Mouse (Mus musculus) intestine, postnatal 0 days (tissue): ENCODE data around the gene Robo1. TPM values are rescaled to one million over a fixed set of nuclear protein-coding genes. Genes with fewer than 3 reads are reported as not detected.

Source experiments
- ATAC-seq: fragments of 200-750 bp; cut with Nextera tagmentation; 2 replicates; pipeline ENCODE4 v1.8.0; 2017; ENCODE audit warnings: mild to moderate bottlenecking, moderate TSS enrichment, moderate library complexity
- H3K27ac ChIP-seq: fragments of 300-500 bp; sonication (generic); 2 replicates; pipeline ENCODE4 v1.5.1; 2014; ENCODE audit warnings: mild to moderate bottlenecking, low read depth, low read length, moderate library complexity
- H3K27me3 ChIP-seq: fragments of 300-500 bp; sonication (generic); replicated peaks from 2 replicates; pipeline ENCODE4 v1.6.1; 2014; ENCODE audit warnings: low read length, mixed read lengths; ENCODE audit not compliant: control insufficient read depth, insufficient read depth
- H3K36me3 ChIP-seq: fragments of 300-500 bp; sonication (generic); 2 replicates; pipeline ENCODE4 v1.6.1; 2014; ENCODE audit warnings: mild to moderate bottlenecking, moderate library complexity; ENCODE audit not compliant: control insufficient read depth, insufficient read depth
- H3K4me1 ChIP-seq: fragments of 300-500 bp; sonication (generic); replicated peaks from 2 replicates; pipeline ENCODE4 v1.6.1; 2014; ENCODE audit warnings: antibody characterized with exemption, low read length, mixed read lengths; ENCODE audit not compliant: control insufficient read depth, insufficient read depth
- H3K4me2 ChIP-seq: fragments of 300-500 bp; sonication (generic); replicated peaks from 2 replicates; pipeline ENCODE4 v1.6.1; 2014; ENCODE audit warnings: low read depth, mild to moderate bottlenecking, moderate library complexity
- H3K4me3 ChIP-seq: fragments of 300-500 bp; sonication (generic); 2 replicates; pipeline ENCODE4 v1.5.1; 2014; ENCODE audit warnings: low read depth, low read length
- H3K9ac ChIP-seq: fragments of 300-500 bp; sonication (generic); 2 replicates; pipeline ENCODE4 v1.6.1; 2014; ENCODE audit warnings: mild to moderate bottlenecking, low read depth, low read length
- H3K9me3 ChIP-seq: fragments of 300-500 bp; sonication (generic); 2 replicates; pipeline ENCODE4 v1.6.1; 2016; ENCODE audit warnings: mixed run types; ENCODE audit not compliant: control insufficient read depth
- CTCF ChIP-seq: sonication (generic); IDR thresholded peaks from 2 replicates; pipeline ENCODE4 v1.5.1; 2016; ENCODE audit warnings: low read depth, mild to moderate bottlenecking, control low read depth, antibody characterized with exemption, moderate library complexity
- WGBS: fragments of 180-500 bp; shearing (Covaris S2); extraction: QIAGEN DNeasy Blood & Tissue Kit; methylation state at CpG from one replicate; pipeline ENCODE4 v1.1.7; 2014; 5-methylcytosine and 5-hydroxymethylcytosine counted together
- polyA plus RNA-seq: library from polyadenylated mRNA; unstranded; fragments of >200 nt; fragmentation: Nextera tagmentation; extraction: Ambion mirVana; gene quantifications from 2 replicates; pipeline ENCODE4 v1.2.1, GENCODE M21; 2015

Gene Robo1
- polyA plus RNA-seq, 1 experiment from 2014 or later: 2.7 TPM

- Histone ChIP-seq H3K27ac (no peak overlapping the region), H3K4me2 (no peak overlapping the region), H3K9me3 (no peaks in the 10 kb centered on the region), H3K4me3 (no peak overlapping the region), H3K36me3 (no peaks in the 10 kb centered on the region), H3K4me1 (no peaks in the 10 kb centered on the region), H3K9ac (no peak overlapping the region), H3K27me3 (no peaks in the 10 kb centered on the region)
- TF ChIP-seq CTCF: no peak
- no peak for ATAC-seq
- WGBS: 89% methylated on average over 7 of the region's 7 CpGs
Observed at GRCm38 (mm10) chr16:72969990-72970389, 661.9 kb downstream of the Robo1 start.

- Histone ChIP-seq H3K4me3 (no peak overlapping the region), H3K4me1 (no peaks in the 10 kb centered on the region), H3K4me2 (no peak overlapping the region), H3K36me3 (no peaks in the 10 kb centered on the region), H3K9me3 (no peaks in the 10 kb centered on the region), H3K9ac (no peak overlapping the region), H3K27me3 (no peaks in the 10 kb centered on the region), H3K27ac (no peak overlapping the region)
- ATAC-seq: no peak
- 39% methylated on average over 6 of the region's 6 CpGs for WGBS
- no peak for TF ChIP-seq CTCF
Observed at GRCm38 (mm10) chr16:72973685-72974084, 665.6 kb downstream of the Robo1 start.

GRCm38 (mm10) chr16:72974681-72975080 is 666.6 kb downstream of the Robo1 start:
- no peaks in the 10 kb centered on the region for H3K27me3 ChIP-seq
- H3K4me2 ChIP-seq: no peak overlapping the region
- no peak for ATAC-seq
- H3K36me3 ChIP-seq: no peaks in the 10 kb centered on the region
- H3K27ac ChIP-seq: no peak overlapping the region
- H3K9me3 ChIP-seq: no peaks in the 10 kb centered on the region
- H3K9ac ChIP-seq: no peak overlapping the region
- TF ChIP-seq CTCF: no peak
- no peaks in the 10 kb centered on the region for H3K4me1 ChIP-seq
- WGBS: 90% methylated on average over 4 of the region's 4 CpGs
- H3K4me3 ChIP-seq: no peak overlapping the region

DNA sequence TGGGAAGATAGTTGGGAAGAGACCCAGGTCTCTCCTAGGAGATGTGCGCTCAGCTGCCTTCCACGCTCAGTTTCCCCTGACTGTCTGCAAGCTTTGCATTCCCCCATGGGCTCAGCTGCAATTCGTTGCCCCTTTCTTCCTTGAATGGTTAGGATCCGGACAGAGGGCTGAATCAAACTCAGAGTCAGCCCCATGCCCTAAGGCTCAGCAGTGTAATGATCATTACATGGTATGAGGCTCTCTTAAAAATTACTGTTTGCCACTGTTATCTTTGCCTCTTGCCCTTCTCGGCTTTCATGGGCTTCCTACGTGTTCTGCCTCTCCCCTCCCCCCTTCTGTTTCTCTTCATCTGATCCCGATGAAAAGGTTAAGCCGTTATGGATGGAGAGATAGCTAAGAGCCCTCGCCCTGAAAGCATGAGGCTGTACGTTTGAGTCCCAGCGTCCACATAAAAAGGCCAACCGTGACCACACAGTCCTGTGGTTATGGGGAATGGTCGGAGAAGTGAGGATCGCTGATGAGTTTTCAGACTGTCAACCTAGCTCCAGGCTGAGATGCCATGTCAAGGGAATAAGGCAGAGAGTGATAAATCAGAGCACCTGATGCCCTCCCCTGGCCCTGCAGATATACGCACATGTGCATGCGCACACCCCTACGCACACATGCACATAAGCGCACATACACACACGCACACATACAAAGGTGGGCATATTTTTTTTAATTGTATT is 668.9 kb downstream of the Robo1 start:
- no peak for TF ChIP-seq CTCF
- 77% methylated on average over 19 of the region's 19 CpGs for WGBS
- no peaks in the 10 kb centered on the region for H3K36me3 ChIP-seq
- no peaks in the 10 kb centered on the region for H3K4me1 ChIP-seq
- no peak for ATAC-seq
- H3K27ac ChIP-seq: no peak overlapping the region
- H3K4me2 ChIP-seq: no peak overlapping the region
- H3K9me3 ChIP-seq: no peaks in the 10 kb centered on the region
- no peak overlapping the region for H3K4me3 ChIP-seq
- H3K27me3 ChIP-seq: no peaks in the 10 kb centered on the region
- H3K9ac ChIP-seq: no peak overlapping the region

GRCm38 (mm10) chr16:72979407-72980219 is 671.5 kb downstream of the Robo1 start:
- Histone ChIP-seq H3K9ac (no peak overlapping the region), H3K4me2 (no peak overlapping the region), H3K4me1 (no peaks in the 10 kb centered on the region), H3K9me3 (no peaks in the 10 kb centered on the region), H3K27ac (no peak overlapping the region), H3K4me3 (no peak overlapping the region), H3K36me3 (no peaks in the 10 kb centered on the region), H3K27me3 (no peaks in the 10 kb centered on the region)
- WGBS: 27% methylated on average over 8 of the region's 8 CpGs
- TF ChIP-seq CTCF: peak; percentile 90
- ATAC-seq: peak; percentile 28; the same call in 1 of the 2 replicates

- no peak overlapping the region for H3K4me2 ChIP-seq
- H3K36me3 ChIP-seq: no peaks in the 10 kb centered on the region
- ATAC-seq: no peak
- no peak overlapping the region for H3K4me3 ChIP-seq
- H3K4me1 ChIP-seq: no peaks in the 10 kb centered on the region
- no peaks in the 10 kb centered on the region for H3K9me3 ChIP-seq
- H3K27ac ChIP-seq: no peak overlapping the region
- no peak overlapping the region for H3K9ac ChIP-seq
- TF ChIP-seq CTCF: no peak
- 89% methylated on average over 21 of the region's 21 CpGs for WGBS
- no peaks in the 10 kb centered on the region for H3K27me3 ChIP-seq
Observed at GRCm38 (mm10) chr16:72990376-72991167, 682.5 kb downstream of the Robo1 start.
